Mouse (Mus musculus): ENCODE data around the gene Ssh2.

- TF ChIP-seq CTCF (IDR thresholded peaks at IDR 0.05; ENCODE audit: extremely low read depth, insufficient read depth, low read length) (no peak), POLR2A (IDR thresholded peaks at IDR 0.05; ENCODE audit: extremely low read depth, insufficient read depth, low read length) (no peak)
These were observed 33.5 kb upstream of the Ssh2 start for GRCm38 (mm10) chr11:77182616-77183015.
